Mouse (Mus musculus): ENCODE measurements at regions not wholly inside any gene's neighbourhood (a gene's known extent, or its start where the extent isn't known, plus 50 kb on each side); places are given as distances from the start of the nearest gene placed in this dataset.
"Not testable (repeated sequence)": the region's sequence is repeated elsewhere in the genome, so short reads cannot be mapped to it uniquely, and the experiment has no call there.

DNA sequence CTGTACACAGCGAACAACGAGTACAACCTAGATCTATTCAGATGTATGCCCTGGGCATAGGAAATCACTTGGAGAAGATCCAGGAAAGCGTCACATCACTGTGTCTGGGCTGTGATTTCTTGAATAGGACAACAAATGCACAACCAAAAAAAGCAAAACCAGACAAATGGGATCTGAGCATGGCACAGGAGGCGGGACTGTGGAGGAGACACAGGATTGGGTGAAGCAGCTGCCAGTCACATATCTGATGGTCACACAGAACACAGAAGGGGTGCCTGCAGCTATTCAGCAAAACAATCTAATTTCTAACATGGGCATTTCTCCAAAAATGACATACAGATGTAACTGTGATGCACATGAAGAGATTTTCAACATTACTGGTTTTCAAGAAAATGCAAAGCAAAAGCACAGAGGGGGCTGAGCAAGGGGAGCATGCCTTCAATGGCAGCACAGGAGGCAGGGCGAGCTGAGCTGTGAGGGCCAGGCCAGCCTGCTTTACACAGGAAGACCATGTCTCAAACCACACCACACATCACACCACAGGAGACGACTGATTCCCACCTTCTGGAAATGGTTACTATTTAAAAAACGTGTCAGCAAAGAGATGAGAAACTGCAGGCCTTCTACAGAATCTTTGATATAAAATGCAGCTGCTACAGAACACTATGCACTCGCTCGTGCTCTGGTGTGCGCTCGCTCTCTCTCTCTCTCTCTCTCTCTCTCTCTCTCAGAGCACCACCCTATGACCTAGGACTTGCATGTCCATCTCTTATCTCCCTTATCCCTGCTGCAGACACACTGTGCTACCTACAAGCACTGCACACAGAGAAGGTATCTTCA is 175.2 kb upstream of the Klf14 start:
- DNase-seq (ENCODE audit: low spot score) = no peak

GRCm38 (mm10) chr6:31134736-31135077 is 175.8 kb upstream of the Klf14 start:
- no peak for DNase-seq (ENCODE audit: low spot score)

GRCm38 (mm10) chr6:31135580-31135979 is 176.7 kb upstream of the Klf14 start:
- DNase-seq (ENCODE audit: low spot score) = no peak

- no peak for DNase-seq (ENCODE audit: low spot score)
These were observed 178.0 kb upstream of the Klf14 start for GRCm38 (mm10) chr6:31136895-31137294.

- DNase-seq (ENCODE audit: low spot score) = no peak
These were observed 178.5 kb upstream of the Klf14 start for GRCm38 (mm10) chr6:31137351-31137750.

DNA sequence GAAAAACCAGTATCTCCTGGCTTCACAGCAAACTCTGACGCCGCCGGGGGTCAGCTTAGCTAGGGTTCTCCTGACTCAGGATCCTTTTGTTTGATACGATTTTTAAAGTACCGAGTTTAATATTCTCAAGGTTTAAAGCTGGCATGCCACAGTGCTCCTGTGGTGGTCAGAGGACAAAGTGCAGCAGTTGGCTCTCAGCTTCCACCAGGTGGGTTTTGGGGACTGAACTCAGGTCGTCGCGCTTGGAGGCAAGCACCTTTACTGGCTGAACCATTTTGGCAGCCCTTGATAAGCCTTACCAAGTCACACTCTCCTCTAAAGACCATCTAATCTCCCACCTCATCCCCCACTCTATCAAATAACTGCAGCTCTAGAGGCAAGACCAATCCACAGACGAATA is 181.1 kb upstream of the Klf14 start:
- no peak for DNase-seq (ENCODE audit: low spot score)

DNA sequence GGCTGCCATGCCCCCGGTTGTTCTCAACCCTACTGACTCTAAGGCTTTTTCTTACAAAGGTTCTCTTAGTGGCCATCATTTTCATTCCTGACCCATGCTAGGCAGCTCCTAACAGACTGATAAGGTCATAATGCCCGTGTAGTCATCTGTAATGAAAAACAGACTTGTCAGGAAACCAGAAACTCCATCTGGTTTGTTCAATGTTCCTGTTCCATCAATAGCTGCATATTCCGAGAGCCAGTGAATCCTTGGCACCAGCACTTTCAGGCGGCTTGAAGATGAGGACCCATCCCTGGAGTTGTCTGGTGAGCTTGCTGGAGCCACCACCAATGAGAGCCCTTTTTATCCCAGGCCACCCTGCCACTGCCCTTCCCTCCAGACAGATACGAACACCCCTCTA is 181.7 kb upstream of the Klf14 start:
- no peak for DNase-seq (ENCODE audit: low spot score)

DNA sequence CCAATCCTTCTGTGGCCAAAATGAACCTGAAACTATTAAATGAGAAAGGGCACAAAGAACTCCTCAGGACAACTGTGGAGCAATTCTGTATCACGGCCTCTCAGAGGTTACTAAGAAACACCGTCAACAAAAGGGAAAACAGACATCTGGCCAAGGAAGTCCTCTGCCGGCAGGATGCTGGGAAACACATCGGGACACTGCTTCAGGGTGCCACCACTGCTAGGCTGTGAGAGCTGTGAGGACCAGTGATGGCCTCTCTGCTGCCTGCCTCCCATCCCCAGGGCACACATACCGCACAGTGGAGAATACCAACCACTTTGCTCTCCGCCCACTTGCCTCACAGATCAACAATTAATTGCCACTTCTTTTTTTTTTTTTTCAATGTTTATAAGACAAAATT is 182.6 kb upstream of the Klf14 start:
- no peak for DNase-seq (ENCODE audit: low spot score)

DNA sequence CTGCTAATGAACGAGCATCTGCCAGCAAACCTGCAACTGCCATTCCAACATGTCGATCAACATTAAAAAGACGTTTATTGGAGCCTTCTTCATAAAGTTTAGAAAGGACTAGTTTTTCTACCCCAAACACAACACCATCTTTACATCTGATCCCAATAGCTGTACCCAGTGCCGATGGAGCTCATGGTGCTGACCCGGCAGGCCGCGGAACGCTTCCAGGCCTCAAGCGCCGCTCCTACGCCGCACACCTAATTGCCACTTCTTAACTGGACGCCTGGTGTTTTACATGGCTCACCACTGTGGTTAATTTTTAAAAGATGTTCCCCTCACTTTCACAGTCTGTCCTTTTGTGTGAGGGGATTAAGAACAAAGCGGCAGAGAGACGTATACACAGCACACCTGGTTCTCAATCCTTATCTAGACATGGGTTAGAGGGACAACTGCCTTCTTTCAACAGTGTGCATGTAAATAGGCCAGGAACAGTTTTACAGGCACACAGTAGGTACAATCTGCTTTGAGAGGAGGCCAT is 183.7 kb upstream of the Klf14 start:
- DNase-seq (ENCODE audit: low spot score) = not testable (repeated sequence)

GRCm38 (mm10) chr6:31145687-31146086 is 186.8 kb upstream of the Klf14 start:
- DNase-seq (ENCODE audit: low spot score) = no peak

GRCm38 (mm10) chr6:31146779-31147178 is 187.9 kb upstream of the Klf14 start:
- DNase-seq (ENCODE audit: low spot score) = no peak

GRCm38 (mm10) chr6:31147682-31148081 is 188.8 kb upstream of the Klf14 start:
- no peak for DNase-seq (ENCODE audit: low spot score)

- DNase-seq (ENCODE audit: low spot score) = no peak
These were observed 189.5 kb upstream of the Klf14 start for GRCm38 (mm10) chr6:31148311-31148856.

DNA sequence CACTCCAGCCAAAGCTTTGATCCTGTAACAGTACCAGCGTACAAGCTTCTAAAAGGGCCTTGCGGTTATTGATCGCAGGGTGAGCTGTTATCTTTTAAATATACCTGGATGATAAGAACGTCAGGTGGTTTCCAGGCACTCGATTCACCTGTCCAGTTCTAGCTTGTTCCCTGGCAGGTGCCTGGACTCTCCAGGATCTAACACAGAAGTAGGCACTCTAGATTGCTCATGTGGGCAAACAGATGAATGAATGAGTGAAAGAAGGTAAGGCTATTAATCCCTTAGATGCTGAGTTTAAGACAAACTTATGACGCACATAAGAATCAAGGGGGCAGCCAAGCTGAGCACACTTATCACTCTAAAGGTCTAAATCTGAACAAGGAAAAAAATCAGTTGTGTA is 190.3 kb upstream of the Klf14 start:
- DNase-seq (ENCODE audit: low spot score) = no peak

DNA sequence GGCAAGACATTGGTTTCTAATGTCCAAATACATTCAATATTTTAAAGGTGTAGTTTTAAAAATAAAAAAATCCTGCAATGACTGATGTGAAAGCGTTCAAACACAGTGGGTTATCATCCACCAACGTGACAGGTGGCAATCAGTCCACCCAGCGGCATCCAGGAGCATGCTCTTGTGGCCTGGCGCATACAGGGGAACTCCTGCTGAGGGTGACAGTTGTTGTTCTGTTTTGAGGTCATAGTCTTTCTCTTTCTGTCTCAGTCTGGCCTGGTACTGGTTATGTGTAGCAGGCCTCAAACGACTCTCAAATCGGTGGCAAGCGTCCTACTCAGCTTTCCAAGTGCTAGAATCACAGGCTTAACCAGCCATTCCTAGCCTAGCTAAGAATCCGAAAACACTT is 191.5 kb upstream of the Klf14 start:
- DNase-seq (ENCODE audit: low spot score) = no peak

DNA sequence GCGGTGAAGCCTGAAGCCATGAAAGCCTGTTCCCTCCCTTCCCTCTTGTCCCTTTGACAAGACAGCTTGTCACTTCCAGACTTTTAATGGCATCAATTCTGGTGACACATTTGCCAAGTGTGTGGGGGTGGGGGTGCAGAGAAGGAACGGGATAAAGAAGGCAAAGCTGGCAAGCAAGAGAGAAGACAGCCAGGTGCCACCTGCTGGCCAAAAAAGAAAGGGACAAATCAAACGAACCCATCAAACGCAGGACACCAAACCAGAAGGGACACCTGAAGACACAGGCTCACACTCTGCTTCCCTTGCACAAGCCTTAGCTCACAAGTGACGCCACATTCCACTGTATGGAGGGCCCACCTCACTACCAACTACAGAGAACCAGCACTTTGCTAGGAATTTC is 197.0 kb upstream of the Klf14 start:
- DNase-seq (ENCODE audit: low spot score) = no peak

GRCm38 (mm10) chr6:31156999-31157398 is 198.1 kb upstream of the Klf14 start:
- no peak for DNase-seq (ENCODE audit: low spot score)

- no peak for DNase-seq (ENCODE audit: low spot score)
These were observed 198.6 kb upstream of the Klf14 start for GRCm38 (mm10) chr6:31157429-31157828.

DNA sequence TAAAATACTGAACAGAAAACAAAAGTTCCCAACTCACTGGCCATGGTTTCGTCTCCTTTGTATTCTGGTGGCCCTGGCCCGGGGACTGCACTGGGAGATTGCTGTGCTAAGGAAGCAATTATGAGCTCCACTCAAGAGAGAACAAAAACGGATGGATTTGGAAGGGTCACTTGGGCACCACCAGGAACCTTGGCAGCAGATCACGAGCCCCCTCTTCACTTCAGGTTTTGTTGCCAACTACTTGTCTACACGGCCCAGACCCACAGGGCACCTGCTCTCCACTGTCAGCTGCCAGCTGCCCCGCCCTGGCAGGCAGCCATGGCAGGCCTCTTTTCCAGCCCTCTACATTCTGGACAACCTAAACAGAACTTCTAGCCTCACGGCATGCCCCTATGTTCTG is 199.8 kb upstream of the Klf14 start:
- DNase-seq (ENCODE audit: low spot score) = no peak

DNA sequence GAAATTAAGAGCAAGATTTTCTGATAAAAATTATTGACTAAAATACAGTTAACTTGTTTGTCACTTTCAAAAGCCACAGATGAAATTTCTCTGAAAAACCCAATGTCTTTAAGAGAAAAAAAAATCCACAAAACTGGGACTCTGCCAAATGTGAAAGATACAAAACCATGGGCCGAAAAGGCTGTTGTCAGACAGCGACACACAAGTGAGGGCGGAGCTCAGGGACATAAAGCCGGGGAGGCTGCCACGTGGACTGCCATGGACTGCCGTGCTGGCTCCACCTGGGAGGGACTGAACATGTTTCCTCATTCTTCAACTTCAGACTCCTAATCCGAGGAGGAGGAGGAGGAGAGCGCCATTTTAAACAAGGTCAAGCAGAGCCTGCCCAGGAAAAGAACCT is 200.4 kb upstream of the Klf14 start:
- no peak for DNase-seq (ENCODE audit: low spot score)

DNA sequence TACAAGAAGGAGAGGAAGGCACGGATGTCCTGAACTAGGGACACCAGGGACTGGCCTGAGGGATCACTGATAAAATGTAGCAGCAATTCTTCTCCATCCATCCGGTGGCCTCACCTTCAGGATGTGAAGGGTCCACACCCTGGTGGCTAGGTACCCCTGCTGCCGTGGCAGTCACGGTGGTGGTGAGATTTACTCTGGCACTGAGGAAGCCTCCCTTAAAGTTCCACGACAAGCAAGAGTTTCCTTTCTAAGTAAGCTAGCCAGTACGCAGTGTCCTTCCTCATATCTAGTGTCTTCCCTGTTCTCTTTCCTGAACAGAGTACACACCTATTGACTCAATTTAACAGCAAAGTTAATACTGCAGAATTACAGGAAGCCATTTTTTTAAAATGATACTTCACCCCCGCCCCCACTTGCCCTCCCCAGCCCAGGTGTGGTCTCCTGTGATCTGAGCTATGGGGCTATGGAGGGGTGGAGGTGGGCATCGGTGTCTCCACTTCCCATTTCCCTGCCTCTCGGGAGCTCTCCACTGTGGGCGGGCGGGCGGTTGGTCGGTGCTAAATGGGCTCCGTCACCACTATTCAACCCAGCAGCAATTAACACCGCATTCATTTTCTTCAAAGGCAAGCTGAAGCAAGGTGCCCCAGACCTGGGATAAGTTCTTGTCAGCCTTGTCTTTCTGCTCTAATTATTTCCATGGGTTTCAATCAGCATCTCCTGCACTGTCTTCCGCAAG is 201.2 kb upstream of the Klf14 start:
- DNase-seq (ENCODE audit: low spot score) = no peak

- no peak for DNase-seq (ENCODE audit: low spot score)
These were observed 202.8 kb upstream of the Klf14 start for GRCm38 (mm10) chr6:31161445-31162340.
